Mouse (Mus musculus) liver, embryonic 12.5 days (tissue): ENCODE data around the gene D630003M21Rik. TPM values are rescaled to one million over a fixed set of nuclear protein-coding genes. Genes with fewer than 3 reads are reported as not detected.

Experiments used
- ATAC-seq: fragments of 200-750 bp; cut with Nextera tagmentation; 2 replicates; pipeline ENCODE4 v1.8.0; 2017; ENCODE audit warnings: moderate number of reproducible peaks, mild to moderate bottlenecking, moderate library complexity
- H3K27ac ChIP-seq: fragments of 300-500 bp; sonication (generic); 2 replicates; pipeline ENCODE4 v1.5.1; 2016; ENCODE audit warnings: mild to moderate bottlenecking
- H3K27me3 ChIP-seq: fragments of 300-500 bp; sonication (generic); replicated peaks from 2 replicates; pipeline ENCODE4 v1.6.1; 2016; ENCODE audit warnings: mild to moderate bottlenecking, moderate library complexity
- H3K36me3 ChIP-seq: fragments of 300-500 bp; sonication (generic); 2 replicates; pipeline ENCODE4 v1.6.1; 2016; ENCODE audit warnings: mild to moderate bottlenecking, moderate library complexity
- H3K4me1 ChIP-seq: fragments of 300-500 bp; sonication (generic); 2 replicates; pipeline ENCODE4 v1.6.1; 2016
- H3K4me2 ChIP-seq: fragments of 300-500 bp; sonication (generic); 2 replicates; pipeline ENCODE4 v1.6.1; 2016; ENCODE audit warnings: mild to moderate bottlenecking, moderate library complexity
- H3K4me3 ChIP-seq: fragments of 300-500 bp; sonication (generic); 2 replicates; pipeline ENCODE4 v1.5.1; 2016; ENCODE audit warnings: mild to moderate bottlenecking, moderate library complexity
- H3K9ac ChIP-seq: fragments of 300-500 bp; sonication (generic); 2 replicates; pipeline ENCODE4 v1.6.1; 2016; ENCODE audit warnings: mild to moderate bottlenecking, moderate library complexity
- H3K9me3 ChIP-seq: fragments of 300-500 bp; sonication (generic); replicated peaks from 2 replicates; pipeline ENCODE4 v1.6.1; 2016; ENCODE audit warnings: mild to moderate bottlenecking, moderate library complexity
- WGBS: fragments of 180-500 bp; shearing (Covaris S2); methylation state at CpG from one replicate; pipeline ENCODE4 v1.1.7; 2016; ENCODE audit not compliant: insufficient replicate concordance; 5-methylcytosine and 5-hydroxymethylcytosine counted together
- polyA plus RNA-seq: library from polyadenylated mRNA; unstranded; fragments of >200 nt; fragmentation: Nextera tagmentation; extraction: Ambion mirVana; gene quantifications from 2 replicates; pipeline ENCODE4 v1.2.1, GENCODE M21; 2016

The D630003M21Rik gene
- polyA plus RNA-seq, 1 experiment from 2014 or later: 0.39 TPM

DNA sequence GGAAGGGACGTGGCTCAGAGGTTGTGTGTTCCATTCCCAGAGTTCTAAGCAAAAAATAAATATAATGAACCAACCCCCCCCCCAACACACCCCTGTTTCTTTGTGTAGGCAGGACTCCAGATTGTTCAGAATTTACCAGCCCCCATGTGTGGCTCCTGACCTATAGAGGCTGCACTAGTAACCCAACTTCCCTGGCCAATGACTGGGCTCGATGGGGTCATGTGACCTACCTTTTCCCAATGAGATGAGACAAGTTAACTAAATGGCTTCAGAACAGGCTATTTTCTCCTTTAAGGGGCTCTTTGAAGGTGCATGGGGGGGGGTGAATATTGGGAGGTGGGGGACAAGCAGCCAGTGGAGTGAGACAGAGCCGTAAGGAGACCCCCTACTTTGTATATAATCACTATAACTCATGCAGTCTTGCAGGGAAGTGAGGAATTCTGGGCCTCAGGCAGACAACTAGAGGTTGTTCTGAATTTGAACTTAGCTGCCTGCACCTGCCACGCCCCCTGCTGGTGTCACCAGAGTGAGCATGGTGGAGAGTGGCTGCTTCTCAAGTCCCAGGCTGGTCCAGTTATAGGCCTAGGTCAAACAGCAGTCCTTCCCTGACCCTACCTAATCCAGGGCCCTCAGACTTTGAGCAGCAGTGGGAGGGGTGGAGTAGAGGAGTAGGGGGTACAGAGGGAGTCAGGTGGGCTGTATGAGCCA, 17.1 kb downstream of the D630003M21Rik start:
- Histone ChIP-seq H3K4me1 (peaks cover 23% of the 10 kb centered on the region), H3K9ac (no peak overlapping the region), H3K27ac (no peak overlapping the region), H3K4me2 (no peak overlapping the region), H3K27me3 (peaks cover 35% of the 10 kb centered on the region), H3K9me3 (no peaks in the 10 kb centered on the region), H3K4me3 (no peak overlapping the region), H3K36me3 (no peaks in the 10 kb centered on the region)
- 48% methylated on average over 4 of the region's 4 CpGs for WGBS
- ATAC-seq: no peak

DNA sequence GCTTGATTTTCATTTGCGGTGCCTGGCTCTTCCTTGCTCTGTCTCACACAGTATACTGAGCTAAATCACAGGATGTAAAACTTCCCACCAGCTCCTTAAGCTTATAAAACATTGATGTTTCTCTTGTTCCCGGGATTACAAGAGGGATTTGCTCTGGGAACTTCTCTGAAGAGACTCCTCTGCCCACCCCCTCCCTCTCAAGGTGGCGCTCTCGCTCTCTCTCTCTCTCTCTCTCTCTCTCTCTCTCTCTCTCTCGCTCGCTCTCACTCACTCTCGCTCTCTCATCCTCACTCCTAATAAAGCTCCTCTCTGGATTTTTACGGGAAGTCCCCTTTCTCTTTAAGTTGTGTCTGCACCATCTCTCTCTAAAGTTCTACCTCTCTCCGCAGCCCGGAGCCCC, 18.1 kb downstream of the D630003M21Rik start:
- Histone ChIP-seq H3K36me3 (no peaks in the 10 kb centered on the region), H3K4me1 (peaks cover 23% of the 10 kb centered on the region), H3K27ac (no peak overlapping the region), H3K4me3 (no peak overlapping the region), H3K4me2 (no peak overlapping the region), H3K9me3 (no peaks in the 10 kb centered on the region), H3K27me3 (peaks cover 35% of the 10 kb centered on the region), H3K9ac (no peak overlapping the region)
- 38% methylated on average over 10 of the region's 10 CpGs for WGBS
- ATAC-seq: no peak

DNA sequence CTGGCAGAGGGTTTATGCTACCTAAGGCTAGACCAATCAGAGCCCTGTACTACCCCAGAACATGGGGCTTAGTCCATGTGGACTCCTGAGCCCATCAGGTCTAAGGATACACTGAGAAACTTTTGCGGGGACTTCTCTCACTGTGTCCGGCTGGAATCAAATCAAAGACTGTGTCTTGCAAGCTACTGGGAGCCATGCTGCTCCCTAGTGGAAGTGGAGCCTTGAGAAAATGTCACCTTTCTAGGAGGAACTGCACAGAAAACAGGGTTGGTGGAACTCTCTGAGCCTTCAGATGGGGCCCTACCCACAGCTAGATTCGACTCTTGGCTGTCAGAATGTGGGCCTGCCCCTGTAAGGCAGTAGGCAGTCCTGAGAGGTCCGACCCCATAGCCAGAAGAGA, 18.5 kb downstream of the D630003M21Rik start:
- Histone ChIP-seq H3K27me3 (peaks cover 35% of the 10 kb centered on the region), H3K9me3 (no peaks in the 10 kb centered on the region), H3K4me1 (peaks cover 18% of the 10 kb centered on the region), H3K4me3 (no peak overlapping the region), H3K9ac (no peak overlapping the region), H3K4me2 (no peak overlapping the region), H3K36me3 (no peaks in the 10 kb centered on the region), H3K27ac (no peak overlapping the region)
- ATAC-seq: no peak
- 34% methylated on average over 4 of the region's 4 CpGs for WGBS

DNA sequence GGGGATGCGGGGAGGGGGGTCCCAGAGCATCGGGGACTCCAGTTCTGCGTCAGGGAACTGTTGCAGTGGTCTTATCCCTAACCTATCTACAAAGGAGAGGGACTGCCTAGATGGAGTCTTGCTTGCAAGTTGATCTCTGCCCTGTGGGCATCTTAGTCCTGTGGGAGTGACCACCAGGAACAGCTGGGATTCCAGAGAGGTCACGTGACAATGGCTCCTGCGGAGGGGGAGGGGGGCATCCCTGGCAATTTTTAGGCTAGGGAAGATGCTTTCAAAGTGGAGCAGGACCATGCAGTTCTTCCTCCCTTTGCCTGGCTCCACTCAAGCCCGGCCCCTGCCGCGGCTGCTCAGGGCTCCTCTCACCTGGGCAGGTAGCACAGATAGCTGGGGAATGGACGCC, 19.2 kb downstream of the D630003M21Rik start:
- H3K4me3 ChIP-seq: no peak overlapping the region
- no peak for ATAC-seq
- no peak overlapping the region for H3K9ac ChIP-seq
- no peaks in the 10 kb centered on the region for H3K36me3 ChIP-seq
- 28% methylated on average over 9 of the region's 9 CpGs for WGBS
- H3K4me2 ChIP-seq: no peak overlapping the region
- no peak overlapping the region for H3K27ac ChIP-seq
- H3K4me1 ChIP-seq: peaks cover 16% of the 10 kb centered on the region
- peaks cover 35% of the 10 kb centered on the region for H3K27me3 ChIP-seq
- H3K9me3 ChIP-seq: no peaks in the 10 kb centered on the region

DNA sequence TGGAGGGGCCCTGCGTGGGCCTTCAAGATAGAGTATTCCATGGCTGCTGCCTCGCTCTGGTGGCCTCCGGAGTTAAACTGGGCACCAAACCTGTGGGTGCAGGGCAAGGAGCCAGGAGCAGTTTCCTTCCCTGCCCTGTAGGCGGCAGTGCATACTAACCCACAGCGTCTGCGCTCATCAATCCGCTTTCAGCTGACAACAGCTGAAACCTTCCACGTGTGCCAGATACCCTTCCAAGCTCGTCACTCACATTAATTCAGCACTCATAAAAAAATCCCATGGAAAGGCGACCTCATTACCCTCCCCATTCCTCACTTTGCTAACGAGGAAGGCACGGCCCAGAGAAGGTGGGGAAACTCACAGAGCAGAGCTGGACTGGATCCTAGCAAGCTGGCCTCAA, 21.2 kb downstream of the D630003M21Rik start:
- peaks cover 9% of the 10 kb centered on the region; the same call in 1 of the 2 replicates for H3K4me1 ChIP-seq
- no peak overlapping the region for H3K9ac ChIP-seq
- WGBS: 8% methylated on average over 12 of the region's 12 CpGs
- H3K36me3 ChIP-seq: no peaks in the 10 kb centered on the region
- no peak overlapping the region for H3K4me2 ChIP-seq
- H3K9me3 ChIP-seq: no peaks in the 10 kb centered on the region
- no peak overlapping the region for H3K4me3 ChIP-seq
- H3K27ac ChIP-seq: no peak overlapping the region
- H3K27me3 ChIP-seq: peaks cover 18% of the 10 kb centered on the region; the same call in 1 of the 2 replicates
- no peak for ATAC-seq

DNA sequence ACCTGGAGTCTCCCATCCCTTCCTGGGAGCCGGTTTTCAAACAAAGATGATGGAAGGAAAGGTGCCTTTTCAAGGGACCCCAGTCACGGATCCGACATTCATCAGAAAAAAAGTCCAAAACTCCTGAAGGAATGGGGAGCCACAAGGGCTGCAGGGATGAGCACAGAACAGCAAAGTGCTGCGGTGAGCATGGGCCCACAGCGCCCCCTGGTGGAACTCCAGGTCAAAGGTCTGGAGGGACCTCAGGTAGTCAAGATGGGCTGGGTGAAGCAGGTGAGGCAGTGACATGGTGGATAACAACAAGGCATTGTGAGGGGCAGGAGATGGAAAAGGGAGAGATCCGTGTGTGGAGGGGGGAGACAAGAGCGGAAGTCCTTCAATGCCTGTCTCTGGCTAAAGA, 24.9 kb downstream of the D630003M21Rik start:
- Histone ChIP-seq H3K36me3 (no peaks in the 10 kb centered on the region), H3K9me3 (no peaks in the 10 kb centered on the region), H3K4me2 (no peak overlapping the region), H3K27me3 (peaks cover 10% of the 10 kb centered on the region; the same call in 1 of the 2 replicates), H3K4me3 (no peak overlapping the region), H3K27ac (no peak overlapping the region), H3K9ac (no peak overlapping the region), H3K4me1 (peaks cover 2% of the 10 kb centered on the region; the same call in 1 of the 2 replicates)
- ATAC-seq: no peak
- 5% methylated on average over 7 of the region's 7 CpGs for WGBS

DNA sequence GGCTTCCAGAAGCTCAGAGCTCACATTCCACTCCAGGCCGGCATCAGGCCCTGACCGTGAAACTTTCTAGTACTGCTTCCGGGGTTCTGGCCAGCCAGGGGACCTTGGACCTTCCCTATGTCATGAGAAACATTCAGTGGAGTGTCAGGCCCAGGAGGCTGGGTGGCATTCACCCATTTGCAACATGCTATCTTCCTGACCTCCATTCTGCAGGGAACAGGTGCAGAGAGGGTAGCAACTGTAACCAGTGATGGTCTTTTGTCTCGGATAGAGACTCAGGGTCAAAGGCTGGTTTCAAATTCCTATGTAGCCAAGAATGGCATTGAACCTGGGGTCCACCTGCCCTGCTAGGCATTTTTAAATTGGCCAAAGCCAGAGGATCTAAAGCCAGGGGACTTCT, 25.3 kb downstream of the D630003M21Rik start:
- Histone ChIP-seq H3K27ac (no peak overlapping the region), H3K4me1 (peaks cover 5% of the 10 kb centered on the region; the same call in 1 of the 2 replicates), H3K27me3 (peaks cover 9% of the 10 kb centered on the region; the same call in 1 of the 2 replicates), H3K36me3 (no peaks in the 10 kb centered on the region), H3K4me2 (no peak overlapping the region), H3K9me3 (no peaks in the 10 kb centered on the region), H3K9ac (no peak overlapping the region), H3K4me3 (no peak overlapping the region)
- ATAC-seq: no peak
- 70% methylated on average over 4 of the region's 4 CpGs for WGBS

DNA sequence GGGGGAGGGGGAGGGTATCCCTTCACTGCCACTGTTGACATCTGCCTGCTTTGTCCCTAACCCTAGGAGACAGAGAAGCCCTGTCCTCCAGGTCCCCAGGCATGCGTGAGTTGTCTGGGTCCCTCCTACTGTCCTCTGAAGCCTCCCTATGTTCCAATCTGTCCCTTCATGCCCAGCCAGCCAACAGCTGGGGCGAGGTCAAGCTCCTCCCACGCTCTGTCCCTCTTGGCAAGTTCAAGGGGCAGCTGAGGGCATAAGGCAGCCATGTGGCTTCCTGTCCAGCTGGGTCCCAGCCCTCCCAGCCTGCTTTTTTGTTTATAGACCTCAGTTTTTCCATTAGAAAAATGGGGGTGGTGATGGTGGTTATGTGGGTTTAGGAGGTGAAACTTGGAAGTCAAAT, 29.7 kb downstream of the D630003M21Rik start:
- H3K36me3 ChIP-seq: no peaks in the 10 kb centered on the region
- H3K4me2 ChIP-seq: no peak overlapping the region
- no peak for ATAC-seq
- H3K27me3 ChIP-seq: peaks cover 7% of the 10 kb centered on the region; the same call in 1 of the 2 replicates
- H3K9ac ChIP-seq: no peak overlapping the region
- H3K4me1 ChIP-seq: peaks cover 5% of the 10 kb centered on the region; the same call in 1 of the 2 replicates
- H3K9me3 ChIP-seq: no peaks in the 10 kb centered on the region
- no peak overlapping the region for H3K4me3 ChIP-seq
- no peak overlapping the region for H3K27ac ChIP-seq
- WGBS: 40% methylated on average over 3 of the region's 3 CpGs

DNA sequence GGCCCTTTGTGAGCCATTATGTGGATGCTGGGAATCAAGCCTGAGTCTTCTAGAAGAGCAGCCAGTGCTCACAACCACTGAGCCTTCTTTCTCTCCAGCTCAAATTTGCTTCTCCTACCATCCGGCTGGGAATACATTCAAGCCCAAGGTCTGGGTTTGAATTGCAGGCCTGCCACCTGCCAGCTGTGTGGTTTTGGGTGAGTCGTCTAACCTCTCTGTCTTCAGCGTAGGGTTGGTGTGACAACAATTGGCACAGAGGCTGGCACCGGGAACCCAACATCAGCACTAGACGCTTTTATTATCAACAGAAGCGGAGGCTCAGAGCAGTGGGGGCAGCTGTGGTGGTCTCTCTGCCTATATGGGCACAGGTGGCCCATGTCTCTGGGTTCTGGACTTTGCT, 30.2 kb downstream of the D630003M21Rik start:
- ATAC-seq: no peak
- Histone ChIP-seq H3K27ac (no peak overlapping the region), H3K4me1 (peaks cover 5% of the 10 kb centered on the region; the same call in 1 of the 2 replicates), H3K4me3 (no peak overlapping the region), H3K9me3 (no peaks in the 10 kb centered on the region), H3K36me3 (no peaks in the 10 kb centered on the region), H3K4me2 (no peak overlapping the region), H3K27me3 (peaks cover 11% of the 10 kb centered on the region; the same call in 1 of the 2 replicates), H3K9ac (no peak overlapping the region)
- 70% methylated on average over 6 of the region's 6 CpGs for WGBS

DNA sequence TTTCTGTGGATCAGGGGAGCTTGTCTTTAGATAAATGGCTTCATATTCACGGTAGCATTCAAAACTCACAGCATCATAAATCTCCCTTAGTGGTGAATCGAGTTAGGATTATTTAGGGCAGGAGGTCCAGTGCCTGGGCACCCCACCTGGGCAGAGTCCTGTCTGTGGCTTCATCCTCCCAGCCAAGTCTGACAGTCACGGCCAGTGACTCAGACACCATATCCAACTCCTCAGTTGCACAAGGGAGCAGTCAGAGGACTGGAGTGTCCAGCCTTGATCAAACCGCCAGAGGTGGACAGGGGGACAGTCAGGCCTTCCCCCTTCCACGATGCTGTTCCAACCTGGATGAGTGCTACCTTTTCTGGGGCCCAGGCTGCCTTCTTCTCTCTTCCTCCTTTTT, 31.1 kb downstream of the D630003M21Rik start:
- Histone ChIP-seq H3K27me3 (peaks cover 17% of the 10 kb centered on the region), H3K9ac (no peak overlapping the region), H3K4me1 (peaks cover 5% of the 10 kb centered on the region; the same call in 1 of the 2 replicates), H3K4me2 (no peak overlapping the region), H3K36me3 (no peaks in the 10 kb centered on the region), H3K9me3 (no peaks in the 10 kb centered on the region), H3K4me3 (no peak overlapping the region), H3K27ac (no peak overlapping the region)
- WGBS: 57% methylated on average over 5 of the region's 5 CpGs
- ATAC-seq: no peak

DNA sequence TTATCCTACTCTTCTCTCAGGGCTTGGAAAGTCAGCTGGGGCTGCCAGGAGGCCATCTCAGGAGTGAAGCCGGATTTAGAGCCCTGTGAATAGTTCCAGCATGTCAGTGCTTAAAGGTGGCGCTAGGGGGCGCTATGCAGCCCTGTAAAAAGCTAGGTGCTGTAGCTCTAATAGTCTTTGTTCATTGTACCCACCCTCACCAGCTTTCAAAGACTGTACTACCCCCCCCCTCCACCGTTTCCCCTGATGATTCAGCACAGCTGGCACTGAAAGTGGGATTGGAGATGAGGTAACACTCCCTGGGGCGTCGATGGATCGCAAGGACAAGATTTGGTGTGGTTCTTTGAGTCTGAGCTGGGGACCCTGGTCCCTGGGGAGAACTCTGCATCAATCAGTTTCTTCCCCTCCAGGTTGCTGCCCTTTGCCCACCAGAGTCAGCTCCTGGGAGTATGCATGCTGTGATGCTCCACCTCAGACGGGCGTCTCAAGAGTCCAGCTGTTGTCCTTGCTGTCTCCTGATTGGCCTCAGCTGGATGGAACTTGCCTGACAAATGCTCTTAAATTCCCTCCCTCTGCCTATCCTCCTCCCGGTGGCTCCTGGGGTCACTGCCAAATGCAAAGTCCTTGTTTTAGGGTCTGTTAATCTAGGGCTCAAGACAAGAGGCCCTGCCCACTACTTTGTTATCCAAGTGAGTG, 33.9 kb downstream of the D630003M21Rik start:
- no peak for ATAC-seq
- Histone ChIP-seq H3K9ac (no peak overlapping the region), H3K4me2 (no peak overlapping the region), H3K27me3 (peaks cover 28% of the 10 kb centered on the region), H3K27ac (no peak overlapping the region), H3K4me1 (peaks cover 16% of the 10 kb centered on the region), H3K4me3 (no peak overlapping the region), H3K36me3 (no peaks in the 10 kb centered on the region), H3K9me3 (no peaks in the 10 kb centered on the region)
- 31% methylated on average over 10 of the region's 10 CpGs for WGBS

DNA sequence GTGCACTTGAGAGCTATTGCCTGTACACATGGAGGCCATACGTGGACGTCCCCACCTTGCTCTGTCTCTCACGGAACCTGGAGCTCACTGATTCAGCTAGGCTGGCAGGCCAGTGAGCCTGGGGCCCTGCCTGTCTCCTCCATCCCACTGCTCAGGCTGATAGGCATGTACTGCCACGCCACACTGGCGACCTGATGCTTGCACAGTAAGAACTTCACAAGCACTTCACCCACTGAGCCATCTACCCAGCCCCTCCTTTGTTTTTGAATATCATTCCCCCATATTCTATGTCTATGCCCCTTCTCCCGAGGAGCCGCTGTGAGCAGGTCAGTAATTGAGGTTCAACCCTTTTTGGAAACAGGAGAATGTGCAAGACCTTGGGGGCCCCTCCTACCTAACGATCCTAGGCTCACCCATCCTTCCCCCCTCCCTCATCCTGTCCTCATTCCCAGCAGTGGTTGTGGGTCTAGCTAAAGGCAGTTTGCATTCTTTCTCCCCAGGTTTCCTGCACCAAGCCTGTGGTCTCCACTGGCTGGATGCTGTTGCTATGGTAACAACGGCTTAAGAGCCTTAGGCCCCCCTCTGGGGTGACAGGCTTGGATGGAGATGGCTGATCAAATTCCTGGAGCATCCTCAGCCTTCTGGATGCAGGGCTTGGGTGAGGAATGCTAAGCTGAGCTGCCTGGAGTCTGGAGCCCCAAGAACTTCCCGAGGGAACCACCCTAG, 35.2 kb downstream of the D630003M21Rik start:
- Histone ChIP-seq H3K4me1 (peaks cover 12% of the 10 kb centered on the region), H3K4me2 (no peak overlapping the region), H3K36me3 (no peaks in the 10 kb centered on the region), H3K9ac (no peak overlapping the region), H3K27ac (no peak overlapping the region), H3K9me3 (no peaks in the 10 kb centered on the region), H3K27me3 (peaks cover 29% of the 10 kb centered on the region), H3K4me3 (no peak overlapping the region)
- no peak for ATAC-seq
- 50% methylated on average over 10 of the region's 10 CpGs for WGBS
